Mouse (Mus musculus) forebrain, embryonic 13.5 days (tissue): ENCODE results near the gene Fbxo5. TPM values are rescaled to one million over a fixed set of nuclear protein-coding genes. Genes with fewer than 3 reads are reported as not detected.

Source experiments
- polyA plus RNA-seq: library from polyadenylated mRNA; unstranded; fragments of >200 nt; fragmentation: Nextera tagmentation; extraction: Ambion mirVana; gene quantifications from 2 replicates; pipeline ENCODE4 v1.2.1, GENCODE M21; 2015

The Fbxo5 gene
- polyA plus RNA-seq, 1 experiment from 2014 or later, result 74.9 TPM

Other genes starting within 250 kb of the Fbxo5 start
- 0.64 and 1.0 TPM in 2 replicates for gene Myct1, start 211.8 kb downstream of the Fbxo5 start, polyA plus RNA-seq
- gene Vip, start 166.4 kb downstream of the Fbxo5 start, polyA plus RNA-seq, result 0.10 TPM in 1 of 2 replicates, not detected in the other
- 10.9 and 12.3 TPM in 2 replicates for gene Mtrf1l, start 18.3 kb upstream of the Fbxo5 start, polyA plus RNA-seq
- 7.1 and 7.7 TPM in 2 replicates for gene Rgs17, start 116.8 kb upstream of the Fbxo5 start, polyA plus RNA-seq